Mouse (Mus musculus) lung, adult 2 months (tissue): ENCODE results near the gene Ltn1.

ENCODE experiments used
- CTCF ChIP-seq: fragments of 200-500 bp; IDR thresholded peaks from 2 replicates; pipeline ENCODE4 v1.5.1; 2011; ENCODE audit warnings: mild to moderate bottlenecking, low read length, control low read depth; ENCODE audit not compliant: insufficient read depth
- POLR2A ChIP-seq: fragments of 200-500 bp; IDR thresholded peaks from 2 replicates; pipeline ENCODE4 v1.6.1; 2011; ENCODE audit warnings: low read depth, mild to moderate bottlenecking, control low read depth, low read length, borderline replicate concordance; ENCODE audit errors: extremely low read depth

DNA sequence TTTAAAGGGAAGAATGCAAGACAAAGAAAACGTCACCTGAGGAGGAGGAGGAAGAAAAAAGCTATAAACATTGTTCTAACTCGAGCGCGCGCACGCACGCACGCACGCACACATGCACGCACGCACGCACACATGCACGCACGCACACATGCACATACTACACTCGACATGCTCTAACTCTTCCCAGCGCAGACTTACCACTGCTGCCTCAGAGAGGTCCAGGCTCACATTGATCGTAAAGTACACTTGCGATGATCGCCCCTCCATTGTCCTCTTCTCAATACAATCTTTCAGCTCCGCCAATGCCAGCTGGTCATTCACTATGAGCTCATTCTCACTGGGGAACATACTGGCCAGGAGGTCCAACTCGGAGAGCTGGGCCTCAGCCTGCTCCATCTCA lies 4.7 kb upstream of the Ltn1 start:
- TF ChIP-seq POLR2A (no peak), CTCF (no peak)
